Mouse (Mus musculus) brain, embryonic 14.5 days (tissue): ENCODE data around the gene Htr1d. TPM values are rescaled to one million over a fixed set of nuclear protein-coding genes. Genes with fewer than 3 reads are reported as not detected.

Source experiments
- DNase-seq: peaks from one replicate; pipeline ENCODE4 v3.0.0-alpha.2; 2011; ENCODE audit warnings: low read depth
- CTCF ChIP-seq: fragments of 200-500 bp; IDR thresholded peaks from 2 replicates; pipeline ENCODE4 v1.5.1; 2012; ENCODE audit warnings: inconsistent platforms, mild to moderate bottlenecking, moderate library complexity, borderline replicate concordance; ENCODE audit not compliant: insufficient read depth, insufficient read length; ENCODE audit errors: extremely low read depth
- POLR2A ChIP-seq: fragments of 200-500 bp; IDR thresholded peaks from 2 replicates; pipeline ENCODE4 v1.6.1; 2012; ENCODE audit warnings: mild to moderate bottlenecking, inconsistent platforms, borderline replicate concordance; ENCODE audit not compliant: poor library complexity, insufficient read depth, insufficient read length, severe bottlenecking; ENCODE audit errors: extremely low read depth
- polyA plus RNA-seq: library from polyadenylated mRNA; depleted of rRNA; stranded (reverse); fragments of >200 nt; gene quantifications from 2 replicates; pipeline ENCODE4 v1.2.3, GENCODE M21; 2012

Gene Htr1d
- polyA plus RNA-seq, 1 experiment, result 0.45 TPM

DNA sequence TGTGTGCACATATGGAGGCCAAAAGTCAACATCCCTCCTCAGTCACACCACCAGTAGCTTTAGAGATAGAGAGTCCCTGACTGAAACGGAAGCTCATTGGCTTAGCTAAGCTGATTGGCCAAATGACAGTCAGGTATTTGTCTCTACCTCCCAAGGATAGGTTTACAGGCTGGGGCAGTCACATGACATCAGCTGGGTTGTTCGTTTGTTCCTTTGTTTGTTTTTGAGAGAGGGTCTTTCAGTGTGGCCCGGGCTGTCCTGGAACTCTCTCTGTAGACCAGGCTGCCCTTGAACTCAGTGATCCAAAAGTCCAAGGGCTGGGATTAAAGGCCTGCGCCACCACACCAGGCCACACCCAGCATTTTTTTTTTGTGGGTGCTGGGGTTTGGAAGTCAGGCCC lies 37.9 kb downstream of the Htr1d start:
- DNase-seq, result no peak
- TF ChIP-seq POLR2A (no peak), CTCF (no peak)

- DNase-seq, result no peak
- no peak for TF ChIP-seq CTCF
- no peak for TF ChIP-seq POLR2A
Measured at GRCm38 (mm10) chr4:136461761-136462085, 38.4 kb downstream of the Htr1d start.

DNA sequence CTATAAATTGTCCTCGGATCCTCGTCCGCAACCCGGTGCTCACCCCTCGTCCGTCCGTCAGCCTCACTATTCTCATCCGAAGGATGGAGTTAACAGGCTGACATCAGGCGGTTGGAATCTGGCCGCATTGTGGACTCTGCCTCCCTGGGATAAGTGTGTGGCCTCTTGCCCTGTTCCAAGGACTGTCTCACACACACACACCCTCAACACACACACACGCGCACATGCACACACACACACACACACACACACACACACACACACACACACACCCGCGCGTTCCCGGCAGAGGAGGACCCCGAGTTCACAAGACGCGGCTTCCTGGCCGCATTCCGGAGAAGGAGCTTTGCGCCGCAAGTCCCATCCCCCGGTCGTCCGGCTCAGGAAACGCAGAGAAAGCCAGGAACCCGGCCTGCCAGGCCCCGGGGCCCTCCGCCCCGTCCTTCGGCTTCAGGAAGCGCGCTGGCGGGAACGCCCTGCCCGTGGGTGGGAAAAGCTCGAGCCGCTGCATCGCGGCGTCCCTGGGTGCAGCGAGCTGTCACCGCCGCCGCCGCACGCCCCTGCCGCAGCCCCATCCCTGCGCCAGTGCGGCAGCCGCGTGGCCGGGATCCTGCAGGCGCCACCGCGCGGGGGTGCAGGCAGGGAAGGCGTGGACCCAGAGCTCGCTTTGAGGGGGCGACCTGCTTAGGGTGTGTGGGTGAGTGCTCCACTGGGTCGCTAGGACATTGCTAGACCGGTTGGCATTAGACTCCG lies 38.9 kb downstream of the Htr1d start, which contains the start of gene 6030445D17Rik:
Gene 6030445D17Rik (plus strand): TSS at position 165 of the 753 bp plus-strand sequence.
- TF ChIP-seq POLR2A, result no peak
- no peak for TF ChIP-seq CTCF

GRCm38 (mm10) chr4:136462839-136463178 lies 39.5 kb downstream of the Htr1d start:
- TF ChIP-seq POLR2A, result no peak

More for the DNA sequence above, 38.9 kb downstream of the Htr1d start, which contains the start of gene 6030445D17Rik:
- peak; percentile 65 for DNase-seq

DNA sequence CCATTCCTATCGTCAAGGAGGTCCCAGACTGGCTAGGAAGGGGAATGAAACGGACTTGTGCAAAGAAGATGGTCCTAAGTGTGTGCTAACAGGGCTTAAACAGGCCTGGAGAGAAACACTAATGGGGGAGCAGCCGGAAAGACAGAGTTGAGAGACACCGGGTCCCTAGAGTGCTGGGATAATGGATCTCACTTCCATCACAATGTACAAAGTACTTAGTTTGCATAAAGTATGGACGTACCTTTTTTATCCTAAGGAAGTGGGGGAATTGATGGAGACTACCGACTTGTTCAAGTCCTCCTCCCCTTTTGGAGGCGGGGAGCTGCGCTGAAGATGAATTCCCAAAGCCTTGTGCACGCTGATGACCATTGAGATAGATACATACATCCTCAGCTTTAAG lies 40.1 kb downstream of the Htr1d start:
- no peak for DNase-seq
- no peak for TF ChIP-seq POLR2A
- TF ChIP-seq CTCF, result no peak

More at GRCm38 (mm10) chr4:136462839-136463178, 39.5 kb downstream of the Htr1d start:
- peak; percentile 72 for DNase-seq

DNA sequence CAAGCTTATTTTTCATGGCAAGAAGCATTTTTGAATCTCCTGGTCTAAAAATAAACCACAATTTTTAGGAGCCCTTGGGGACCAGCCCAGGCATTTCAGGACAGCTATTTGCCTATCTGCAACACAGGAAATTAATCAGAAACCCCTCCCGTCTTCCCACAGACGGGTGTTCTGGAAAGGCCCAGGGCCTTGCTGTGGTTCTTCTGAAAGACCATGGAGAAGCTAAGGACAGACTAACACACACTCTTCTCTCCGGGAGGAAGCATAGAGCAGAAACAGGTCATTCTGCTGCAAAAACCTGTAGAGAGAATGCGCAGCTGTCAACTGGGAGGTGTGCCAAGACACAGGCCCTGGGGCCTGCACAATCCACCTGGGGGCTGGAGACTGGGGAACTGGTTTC lies 42.9 kb downstream of the Htr1d start:
- peak; percentile 64 for DNase-seq
- TF ChIP-seq CTCF (no peak), POLR2A (no peak)

DNA sequence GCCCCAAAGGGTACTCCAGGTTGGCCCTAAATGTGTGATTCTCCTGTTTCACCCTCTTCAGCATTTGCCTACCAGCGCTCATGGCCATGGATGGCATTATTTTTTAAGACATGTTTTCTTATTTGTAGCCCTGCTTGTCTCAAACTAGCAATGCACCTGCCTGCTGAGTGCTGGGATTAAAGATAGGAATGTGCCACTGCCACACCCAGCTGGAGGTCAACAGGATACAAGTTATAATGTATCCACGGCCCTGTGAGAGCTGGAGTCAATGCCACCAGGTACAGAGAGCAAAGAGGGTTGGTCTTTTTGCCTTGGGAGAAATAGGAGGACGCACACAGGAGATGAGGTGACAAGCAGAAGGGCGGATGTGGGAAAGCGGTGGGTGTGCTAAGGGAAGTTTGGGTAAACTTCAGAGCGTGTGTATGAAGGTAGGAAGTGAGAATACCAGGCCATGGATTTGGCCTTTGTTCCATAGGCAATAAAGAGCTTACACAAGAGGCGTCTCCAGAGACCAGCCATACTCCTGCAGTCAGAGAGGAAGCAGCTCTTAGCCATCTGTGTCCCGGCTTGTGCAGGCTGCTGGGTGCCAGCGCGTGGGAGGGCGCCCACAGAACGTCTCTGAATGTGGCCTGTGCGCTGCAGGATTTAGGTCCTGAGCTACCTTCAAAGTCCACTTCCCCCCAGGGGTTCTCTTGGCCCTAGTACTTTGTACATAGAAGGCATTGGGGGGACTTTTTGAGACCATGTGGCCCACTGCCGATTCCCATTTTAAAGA lies 45.4 kb downstream of the Htr1d start:
- TF ChIP-seq POLR2A (no peak), CTCF (no peak)

DNA sequence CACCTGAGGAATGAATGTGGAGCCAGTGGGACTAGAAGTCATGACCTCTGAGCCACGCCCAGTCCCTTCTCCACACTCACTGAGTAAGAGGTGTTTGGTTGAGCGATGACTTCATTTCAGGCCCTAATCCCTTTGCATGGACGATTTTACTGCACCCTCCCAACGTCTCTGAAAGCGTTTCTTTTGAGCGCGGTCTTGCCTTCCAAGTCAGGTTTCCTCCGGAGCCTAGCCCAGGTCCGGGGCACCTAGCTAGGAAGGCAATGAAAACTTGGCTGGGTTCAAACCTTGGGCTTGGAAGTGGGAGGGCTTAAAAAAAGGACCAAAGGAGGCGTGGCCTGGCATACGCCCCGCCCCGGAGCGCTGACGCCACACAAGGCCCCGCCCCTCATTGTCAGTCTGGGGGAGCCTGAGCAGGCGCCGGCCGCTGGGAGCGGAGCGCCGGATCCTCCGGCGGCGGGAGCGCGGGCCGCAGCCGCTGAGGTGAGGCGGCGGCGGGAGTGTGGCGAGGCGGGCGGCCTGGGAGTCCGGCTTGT lies 46.1 kb downstream of the Htr1d start, which contains the start of gene Luzp1:
Gene Luzp1 (plus strand): TSS at position 391 of the 533 bp plus-strand sequence.
- TF ChIP-seq CTCF, result no peak
- TF ChIP-seq POLR2A, result peak; percentile 100
- peak; percentile 96 for DNase-seq

More for the DNA sequence above, 45.4 kb downstream of the Htr1d start:
- DNase-seq, result peak; percentile 47

GRCm38 (mm10) chr4:136469941-136470346 lies 46.6 kb downstream of the Htr1d start:
- TF ChIP-seq CTCF (no peak), POLR2A (no peak)
- peak; percentile 87 for DNase-seq

GRCm38 (mm10) chr4:136470347-136471071 lies 47.2 kb downstream of the Htr1d start:
- no peak for TF ChIP-seq CTCF
- TF ChIP-seq POLR2A, result no peak
- peak; percentile 75 for DNase-seq

DNA sequence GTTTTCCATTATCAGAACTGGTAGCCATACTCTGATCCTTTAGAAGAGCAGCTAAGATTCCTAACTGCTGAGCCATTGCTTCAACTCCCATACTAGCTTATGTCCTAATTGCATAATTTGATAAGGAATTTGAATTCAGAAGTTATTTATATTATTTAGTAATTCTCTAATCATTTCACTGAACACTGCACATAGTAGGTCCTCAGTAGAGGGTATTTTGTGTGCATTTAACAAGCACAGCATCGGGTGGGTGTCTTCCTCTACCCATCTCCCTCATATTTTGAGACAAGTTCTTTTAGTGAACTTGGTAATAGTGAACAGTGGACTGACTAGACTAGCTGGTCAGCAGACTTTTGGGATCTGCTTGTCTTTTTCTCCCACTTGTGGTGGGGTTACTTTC lies 53.4 kb downstream of the Htr1d start:
- TF ChIP-seq POLR2A (no peak), CTCF (no peak)
- no peak for DNase-seq
